Mouse (Mus musculus) hindbrain, embryonic 13.5 days (tissue): ENCODE data around the gene Faap20. TPM values are rescaled to one million over a fixed set of nuclear protein-coding genes. Genes with fewer than 3 reads are reported as not detected.
"Not testable (repeated sequence)": the region's sequence is repeated elsewhere in the genome, so short reads cannot be mapped to it uniquely, and the experiment has no call there.

Source experiments
- ATAC-seq: fragments of 200-750 bp; cut with Nextera tagmentation; 2 replicates; pipeline ENCODE4 v1.8.0; 2017; ENCODE audit warnings: moderate TSS enrichment; ENCODE audit not compliant: low FRiP score
- H3K27ac ChIP-seq: fragments of 300-500 bp; sonication (generic); 2 replicates; pipeline ENCODE4 v1.5.1; 2015; ENCODE audit warnings: inconsistent platforms, mild to moderate bottlenecking, moderate library complexity
- H3K27me3 ChIP-seq: fragments of 300-500 bp; sonication (generic); 2 replicates; pipeline ENCODE4 v1.6.1; 2015; ENCODE audit warnings: mild to moderate bottlenecking, inconsistent platforms
- H3K36me3 ChIP-seq: fragments of 300-500 bp; sonication (generic); 2 replicates; pipeline ENCODE4 v1.6.1; 2015; ENCODE audit warnings: mild to moderate bottlenecking, inconsistent platforms
- H3K4me1 ChIP-seq: fragments of 300-500 bp; sonication (generic); replicated peaks from 2 replicates; pipeline ENCODE4 v1.6.1; 2015; ENCODE audit warnings: inconsistent platforms
- H3K4me2 ChIP-seq: fragments of 300-500 bp; sonication (generic); 2 replicates; pipeline ENCODE4 v1.6.1; 2015; ENCODE audit warnings: inconsistent platforms, mild to moderate bottlenecking, moderate library complexity
- H3K4me3 ChIP-seq: fragments of 300-500 bp; sonication (generic); 2 replicates; pipeline ENCODE4 v1.5.1; 2015; ENCODE audit warnings: mild to moderate bottlenecking, inconsistent platforms
- H3K9ac ChIP-seq: fragments of 300-500 bp; sonication (generic); 2 replicates; pipeline ENCODE4 v1.6.1; 2015; ENCODE audit warnings: mild to moderate bottlenecking, inconsistent platforms
- H3K9me3 ChIP-seq: fragments of 300-500 bp; sonication (generic); 2 replicates; pipeline ENCODE4 v1.6.1; 2016; ENCODE audit warnings: inconsistent platforms
- WGBS: fragments of 180-500 bp; shearing (Covaris S2); methylation state at CpG from one replicate; pipeline ENCODE4 v1.1.7; 2015; 5-methylcytosine and 5-hydroxymethylcytosine counted together
- polyA plus RNA-seq: library from polyadenylated mRNA; unstranded; fragments of >200 nt; fragmentation: Nextera tagmentation; extraction: Ambion mirVana; gene quantifications from 2 replicates; pipeline ENCODE4 v1.2.1, GENCODE M21; 2015

Gene Faap20
- polyA plus RNA-seq, 1 experiment from 2014 or later = 78.8 TPM

DNA sequence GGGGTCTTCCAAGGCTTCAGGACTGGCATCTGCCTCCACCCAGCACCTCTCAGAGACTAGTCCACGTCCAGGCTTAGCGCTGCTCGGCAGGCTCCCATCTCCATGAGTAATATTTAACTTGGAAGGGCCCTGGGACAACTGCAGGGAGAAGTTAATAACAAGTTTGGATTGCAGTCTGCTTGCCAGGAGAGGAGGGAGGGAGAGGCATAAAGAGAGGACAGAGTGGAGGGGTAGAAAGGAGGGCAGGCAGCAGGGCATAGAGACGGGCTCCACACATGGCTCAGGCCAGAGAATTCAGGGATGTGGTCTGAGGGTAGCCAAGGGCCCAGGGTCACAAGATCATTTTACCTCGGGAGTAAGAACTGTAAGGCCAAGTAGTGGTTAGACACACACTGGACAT is 11.3 kb upstream of the Faap20 start:
- Histone ChIP-seq H3K27me3 (no peaks in the 10 kb centered on the region), H3K4me3 (no peak overlapping the region), H3K27ac (no peak overlapping the region), H3K4me2 (no peak overlapping the region), H3K9ac (no peak overlapping the region), H3K4me1 (peaks cover 41% of the 10 kb centered on the region), H3K36me3 (no peaks in the 10 kb centered on the region), H3K9me3 (no peaks in the 10 kb centered on the region)
- WGBS = 60% methylated on average over 5 of the region's 5 CpGs
- no peak for ATAC-seq

DNA sequence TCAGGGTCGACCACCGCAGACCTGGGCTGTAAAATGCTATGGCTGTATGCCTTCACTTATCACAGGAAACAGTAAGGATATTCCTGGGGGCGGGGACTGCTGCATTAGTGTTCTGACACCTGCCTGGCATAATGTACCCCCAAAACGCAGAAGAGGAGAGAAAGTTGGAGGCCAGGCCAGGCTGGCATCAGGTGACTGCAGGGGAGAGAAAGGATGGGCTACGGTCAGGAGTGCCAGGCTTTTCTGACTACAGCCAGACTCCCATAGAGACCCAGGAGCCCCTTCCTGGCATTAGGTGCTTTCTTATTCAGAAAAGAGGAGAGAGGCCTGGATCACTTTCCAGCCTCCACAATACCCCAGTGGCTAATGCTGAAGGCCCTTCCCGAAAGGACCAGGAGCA is 10.1 kb upstream of the Faap20 start:
- ATAC-seq = no peak

DNA sequence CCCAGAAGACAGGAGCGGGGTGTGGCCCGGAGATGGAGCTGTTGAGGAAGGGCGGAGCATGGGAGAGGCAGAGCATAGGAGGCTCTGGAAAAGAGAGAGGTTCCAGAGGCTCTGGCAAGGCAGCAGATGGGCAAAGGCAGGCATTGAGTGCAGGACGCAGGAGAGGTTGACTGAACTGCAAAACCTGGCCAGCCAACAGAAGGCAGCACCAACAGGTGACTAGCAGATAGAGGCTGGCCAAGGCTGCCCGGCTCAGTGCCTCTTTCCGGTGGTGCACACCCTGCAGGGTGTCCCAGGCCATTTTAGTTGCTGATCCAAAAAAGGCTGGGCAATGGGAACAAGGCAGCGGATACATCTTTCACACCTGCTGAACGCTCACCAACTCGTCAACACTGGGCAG is 7.8 kb upstream of the Faap20 start:
- no peaks in the 10 kb centered on the region for H3K36me3 ChIP-seq
- no peaks in the 10 kb centered on the region for H3K27me3 ChIP-seq
- no peak overlapping the region for H3K4me3 ChIP-seq
- no peak for ATAC-seq
- H3K9me3 ChIP-seq = no peaks in the 10 kb centered on the region
- H3K4me2 ChIP-seq = no peak overlapping the region
- peaks cover 12% of the 10 kb centered on the region for H3K4me1 ChIP-seq
- no peak overlapping the region for H3K9ac ChIP-seq
- no peak overlapping the region for H3K27ac ChIP-seq
- WGBS = 80% methylated on average over 9 of the region's 9 CpGs

More for the DNA sequence above, 10.1 kb upstream of the Faap20 start:
- Histone ChIP-seq H3K4me3 (no peak overlapping the region), H3K4me2 (no peak overlapping the region), H3K27me3 (no peaks in the 10 kb centered on the region), H3K9ac (no peak overlapping the region; the same call in 1 of the 2 replicates), H3K27ac (no peak overlapping the region), H3K36me3 (no peaks in the 10 kb centered on the region), H3K9me3 (no peaks in the 10 kb centered on the region), H3K4me1 (peaks cover 28% of the 10 kb centered on the region)
- 64% methylated on average over 6 of the region's 6 CpGs for WGBS

DNA sequence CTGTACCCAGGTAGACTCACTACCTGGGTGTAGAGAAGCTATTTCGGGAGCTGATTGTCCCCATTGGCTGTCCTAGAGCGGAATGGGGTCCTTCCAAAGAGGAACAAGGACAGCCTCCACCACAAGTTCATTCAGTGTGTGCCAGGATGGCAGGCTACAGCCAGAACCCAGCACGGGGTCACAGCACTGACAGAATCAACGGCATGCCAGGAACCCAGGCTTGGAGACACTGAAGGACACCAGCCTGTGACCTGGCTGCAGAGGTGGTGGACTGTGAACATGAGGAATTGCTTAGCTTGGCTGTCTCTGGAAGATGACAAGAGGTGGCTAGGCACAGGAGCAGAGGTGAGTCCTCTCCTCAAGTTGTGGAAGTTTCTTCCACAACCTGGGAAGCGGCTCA is 7.3 kb upstream of the Faap20 start:
- WGBS = 92% methylated on average over 5 of the region's 5 CpGs
- H3K9ac ChIP-seq = no peak overlapping the region
- no peak for ATAC-seq

DNA sequence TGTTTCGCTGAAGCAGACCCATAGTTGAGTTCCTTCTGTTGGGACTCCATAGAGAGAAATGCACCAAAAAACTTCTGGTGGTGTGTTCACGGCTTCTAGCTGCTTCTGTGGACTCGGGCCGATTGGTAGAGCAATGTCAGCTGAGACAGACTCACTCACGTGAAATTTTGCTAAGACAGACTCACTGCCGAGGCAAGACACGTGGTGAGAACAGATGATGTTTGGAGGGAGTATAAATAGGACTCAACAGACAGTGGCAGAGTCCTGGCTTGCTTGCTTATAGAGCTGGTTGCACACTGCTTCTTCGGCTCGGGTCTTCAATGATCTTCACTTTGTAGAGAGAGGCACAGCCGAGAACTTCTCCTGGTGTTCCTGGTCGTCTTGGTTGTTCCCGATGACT is 6.4 kb upstream of the Faap20 start:
- peaks cover 10% of the 10 kb centered on the region for H3K4me1 ChIP-seq
- H3K9ac ChIP-seq = no peak overlapping the region
- no peaks in the 10 kb centered on the region for H3K9me3 ChIP-seq
- H3K27ac ChIP-seq = no peak overlapping the region
- no peaks in the 10 kb centered on the region for H3K27me3 ChIP-seq
- no peak overlapping the region for H3K4me2 ChIP-seq
- no peaks in the 10 kb centered on the region for H3K36me3 ChIP-seq
- no peak for ATAC-seq
- 92% methylated on average over 12 of the region's 12 CpGs for WGBS
- no peak overlapping the region for H3K4me3 ChIP-seq

More for the DNA sequence above, 7.3 kb upstream of the Faap20 start:
- Histone ChIP-seq H3K9me3 (no peaks in the 10 kb centered on the region), H3K36me3 (no peaks in the 10 kb centered on the region), H3K27ac (no peak overlapping the region), H3K4me3 (no peak overlapping the region), H3K4me1 (peaks cover 10% of the 10 kb centered on the region), H3K4me2 (no peak overlapping the region), H3K27me3 (no peaks in the 10 kb centered on the region)

DNA sequence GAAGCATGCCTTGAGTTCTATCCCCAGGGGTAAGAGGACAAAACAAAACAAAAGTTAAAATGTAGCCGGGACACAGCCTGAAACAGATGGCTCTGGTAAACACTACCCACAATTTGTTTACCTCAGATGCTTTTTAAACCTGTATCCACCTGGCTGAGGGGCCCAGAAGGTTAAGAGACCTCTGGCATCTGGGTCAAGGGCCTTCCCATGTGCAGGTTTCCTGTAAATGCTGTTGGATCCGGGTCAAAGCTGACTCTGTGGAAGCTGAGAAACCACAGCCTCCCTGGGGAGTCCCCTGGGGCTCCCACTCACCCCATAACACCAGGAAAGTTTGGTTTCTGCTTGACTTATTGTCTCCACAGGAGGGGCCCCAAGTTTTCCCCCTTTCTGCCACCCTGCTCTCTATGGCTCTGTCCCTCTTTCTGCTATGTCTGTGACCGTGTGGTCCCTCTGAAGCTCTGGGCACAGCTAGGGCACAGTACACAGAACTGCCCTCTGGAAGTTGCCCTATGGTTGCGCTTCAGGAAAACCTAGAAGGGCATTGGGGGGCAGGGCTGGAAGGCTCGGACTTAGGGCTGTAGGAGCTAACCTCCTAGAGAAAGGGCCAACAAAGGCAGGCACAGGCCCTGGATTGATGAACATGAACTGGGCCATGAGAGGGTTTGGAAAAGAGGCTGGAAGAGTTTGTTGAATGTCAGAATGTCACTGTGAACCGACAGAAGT is 3.7 kb upstream of the Faap20 start:
- ATAC-seq = no peak
- Histone ChIP-seq H3K27me3 (no peaks in the 10 kb centered on the region), H3K4me2 (no peak overlapping the region), H3K9ac (no peak overlapping the region), H3K4me3 (no peak overlapping the region), H3K36me3 (no peaks in the 10 kb centered on the region), H3K4me1 (peaks cover 20% of the 10 kb centered on the region), H3K27ac (no peak overlapping the region), H3K9me3 (no peaks in the 10 kb centered on the region)
- 68% methylated on average over 6 of the region's 6 CpGs for WGBS

DNA sequence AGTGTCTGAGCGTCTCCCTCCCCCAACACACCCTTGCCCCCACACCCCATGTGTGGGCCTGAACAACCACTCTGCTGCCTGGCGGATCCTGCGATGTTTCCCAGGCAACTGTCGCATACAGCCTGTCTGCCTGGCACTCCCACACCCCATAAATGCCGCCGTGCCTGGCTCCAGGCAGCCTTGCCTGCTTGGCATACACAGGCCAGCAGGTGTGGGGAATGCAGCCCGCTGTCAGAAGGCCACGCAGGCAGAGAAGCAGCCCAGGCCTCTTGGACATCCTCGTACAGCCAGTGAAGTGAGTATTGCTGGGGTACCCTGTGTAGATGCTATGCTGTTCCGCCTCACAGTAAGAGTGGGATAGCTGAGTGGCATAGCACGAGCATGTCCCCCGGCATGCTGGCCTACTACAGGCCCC is 2.9 kb upstream of the Faap20 start:
- H3K9me3 ChIP-seq = no peaks in the 10 kb centered on the region
- H3K27ac ChIP-seq = peak overlapping the region; percentile 40; the same call in 1 of the 2 replicates
- ATAC-seq = no peak; the same call in 1 of the 2 replicates
- H3K9ac ChIP-seq = peak overlapping the region; percentile 43
- H3K36me3 ChIP-seq = no peaks in the 10 kb centered on the region
- WGBS = 70% methylated on average over 12 of the region's 12 CpGs
- no peak overlapping the region for H3K4me3 ChIP-seq
- no peaks in the 10 kb centered on the region for H3K27me3 ChIP-seq
- no peak overlapping the region for H3K4me2 ChIP-seq
- H3K4me1 ChIP-seq = peaks cover 28% of the 10 kb centered on the region

DNA sequence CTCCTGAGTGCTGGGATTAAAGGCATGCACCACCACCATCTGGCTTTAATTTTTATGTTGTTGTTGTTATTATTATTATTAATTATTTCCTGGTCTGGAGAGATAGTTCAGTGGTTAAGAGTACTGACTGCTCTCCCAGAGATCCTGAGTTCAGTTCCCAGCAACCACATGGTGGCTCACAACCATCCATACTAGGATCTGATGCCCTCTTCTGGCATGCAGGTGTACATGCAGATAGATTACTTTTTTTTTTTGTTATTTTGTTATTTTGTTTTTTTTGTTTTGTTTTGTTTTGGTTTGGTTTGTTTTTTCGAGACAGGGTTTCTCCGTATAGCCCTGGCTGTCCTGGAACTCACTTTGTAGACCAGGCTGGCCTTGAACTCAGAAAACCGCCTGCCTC is 1.5 kb upstream of the Faap20 start:
- not testable (repeated sequence) for ATAC-seq, H3K9me3 ChIP-seq, H3K27ac ChIP-seq, H3K4me3 ChIP-seq, H3K36me3 ChIP-seq, H3K4me2 ChIP-seq, H3K9ac ChIP-seq, H3K27me3 ChIP-seq
- H3K4me1 ChIP-seq = peaks cover 42% of the 10 kb centered on the region
- WGBS = 94% methylated on average over 3 of the region's 3 CpGs

DNA sequence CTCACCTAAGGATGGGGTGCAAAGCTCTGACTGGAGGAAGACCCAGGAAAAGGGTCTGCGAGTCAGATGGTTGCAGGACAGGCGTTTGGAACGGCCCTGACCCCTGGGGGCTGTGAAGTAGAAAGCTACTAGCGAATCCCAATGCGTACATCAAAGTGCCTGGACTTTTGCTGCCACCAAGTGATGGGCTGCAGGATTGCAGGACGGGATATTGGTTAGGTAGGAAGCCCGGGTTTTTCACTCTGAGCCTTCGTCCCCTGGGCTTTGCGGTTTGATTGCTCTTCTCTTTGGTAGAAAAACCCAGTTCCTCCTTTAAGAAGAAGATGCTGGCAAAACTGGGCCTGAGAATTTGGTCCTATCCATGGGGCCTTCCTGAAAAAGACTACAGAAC is 350 bp upstream of the Faap20 start:
- peaks cover 53% of the 10 kb centered on the region for H3K4me1 ChIP-seq
- ATAC-seq = peak; percentile 71
- H3K9ac ChIP-seq = peak overlapping the region; percentile 90
- H3K9me3 ChIP-seq = no peaks in the 10 kb centered on the region
- H3K27ac ChIP-seq = peak overlapping the region; percentile 99
- H3K36me3 ChIP-seq = peaks cover 7% of the 10 kb centered on the region
- H3K4me3 ChIP-seq = peak overlapping the region; percentile 62
- H3K27me3 ChIP-seq = no peaks in the 10 kb centered on the region
- H3K4me2 ChIP-seq = peak overlapping the region; percentile 91
- 0% methylated on average over 9 of the region's 9 CpGs for WGBS

DNA sequence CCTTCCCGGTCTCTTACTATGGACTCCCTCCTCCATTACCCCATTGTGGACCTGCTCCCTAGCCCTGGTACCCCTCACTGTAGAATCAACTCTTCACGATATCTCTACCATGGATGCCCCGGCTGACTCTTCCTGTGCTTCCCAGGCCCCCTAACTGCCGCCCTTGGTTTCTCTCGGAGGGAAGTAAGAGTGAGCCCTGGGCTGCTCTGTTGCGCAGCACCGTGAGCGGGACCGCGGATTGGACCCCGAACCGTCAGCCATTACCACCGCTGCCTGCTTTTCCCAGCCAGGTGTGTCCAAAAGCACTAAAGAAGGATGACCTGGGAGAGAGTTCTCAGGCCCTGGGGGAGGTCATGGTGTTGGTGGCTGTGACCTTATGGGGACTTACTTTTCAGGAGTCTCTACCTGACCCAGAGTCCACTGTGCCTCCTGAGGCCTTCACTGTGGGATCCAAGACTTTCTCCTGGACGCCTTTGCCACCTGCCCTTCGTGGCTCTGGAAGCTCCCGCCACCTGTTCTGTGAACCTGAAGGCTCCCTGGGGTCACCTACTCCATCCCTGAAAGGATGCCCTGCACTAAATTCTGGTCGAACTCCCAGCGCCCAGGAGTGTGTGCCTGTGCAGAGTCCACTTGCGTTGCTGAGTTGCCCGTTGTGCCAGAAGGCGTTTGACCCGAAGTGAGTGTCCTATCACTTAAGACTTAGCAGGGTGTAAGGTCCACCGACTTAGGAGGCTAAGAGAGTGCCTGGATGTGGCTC is 937 bp downstream of the Faap20 start:
- H3K36me3 ChIP-seq = peaks cover 7% of the 10 kb centered on the region
- H3K9me3 ChIP-seq = no peaks in the 10 kb centered on the region
- WGBS = 11% methylated on average over 23 of the region's 23 CpGs
- peak overlapping the region; percentile 62 for H3K4me3 ChIP-seq
- no peaks in the 10 kb centered on the region for H3K27me3 ChIP-seq
- peak overlapping the region; percentile 90 for H3K9ac ChIP-seq
- H3K4me2 ChIP-seq = peak overlapping the region; percentile 91
- peak overlapping the region; percentile 99 for H3K27ac ChIP-seq
- ATAC-seq = peak; percentile 29
- H3K4me1 ChIP-seq = peaks cover 53% of the 10 kb centered on the region

DNA sequence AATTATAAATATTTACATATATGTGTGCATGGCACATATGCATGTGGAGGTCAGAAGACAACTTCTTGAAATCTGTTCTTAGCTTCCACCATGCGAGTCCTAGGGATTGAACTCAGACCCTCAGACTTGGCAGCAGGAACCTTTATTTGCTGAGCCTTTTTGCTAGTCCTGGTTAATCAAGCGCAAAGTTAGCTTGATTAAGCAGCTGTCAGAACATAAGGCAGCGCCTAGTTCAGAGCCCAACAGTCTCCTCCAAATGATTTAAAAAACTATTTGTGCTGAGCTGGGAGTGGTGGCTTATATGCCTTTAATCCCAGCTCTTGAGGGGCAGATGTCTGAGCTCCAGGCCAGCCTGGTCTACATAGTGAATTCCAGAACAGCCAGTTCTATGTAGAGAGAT is 1.5 kb downstream of the Faap20 start:
- 68% methylated on average over 3 of the region's 3 CpGs for WGBS
- no peak for ATAC-seq
- no peaks in the 10 kb centered on the region for H3K9me3 ChIP-seq
- H3K4me3 ChIP-seq = peak overlapping the region; percentile 62
- peaks cover 49% of the 10 kb centered on the region for H3K4me1 ChIP-seq
- peak overlapping the region; percentile 62; the same call in 1 of the 2 replicates for H3K9ac ChIP-seq
- peak overlapping the region; percentile 91 for H3K4me2 ChIP-seq
- no peaks in the 10 kb centered on the region for H3K27me3 ChIP-seq
- peak overlapping the region; percentile 5; the same call in 1 of the 2 replicates for H3K27ac ChIP-seq
- H3K36me3 ChIP-seq = peaks cover 10% of the 10 kb centered on the region

DNA sequence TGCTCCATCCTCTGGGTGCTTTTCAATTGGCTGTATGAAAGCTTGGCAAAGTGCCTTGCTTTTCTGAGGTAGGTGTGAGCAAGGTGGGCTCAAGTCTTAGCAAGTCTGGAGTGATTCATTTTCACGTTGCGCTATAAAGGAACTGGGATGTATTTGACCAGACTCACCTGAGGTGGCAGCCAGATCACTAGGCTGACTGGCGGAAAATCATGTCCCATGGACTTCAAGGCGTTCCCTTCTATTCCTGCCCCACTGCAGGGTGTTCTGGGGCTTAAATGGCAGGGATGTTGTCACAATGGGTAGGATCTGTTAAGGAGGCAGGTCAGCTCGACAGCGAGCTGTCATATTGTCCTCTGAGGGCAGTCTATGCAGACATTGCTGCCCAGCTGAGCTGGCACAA is 2.7 kb downstream of the Faap20 start:
- Histone ChIP-seq H3K4me3 (no peak overlapping the region), H3K27me3 (no peaks in the 10 kb centered on the region), H3K4me1 (peaks cover 43% of the 10 kb centered on the region), H3K9me3 (no peaks in the 10 kb centered on the region), H3K4me2 (peak overlapping the region; percentile 91; the same call in 1 of the 2 replicates), H3K27ac (no peak overlapping the region), H3K9ac (peak overlapping the region; percentile 62; the same call in 1 of the 2 replicates), H3K36me3 (peaks cover 19% of the 10 kb centered on the region)
- 84% methylated on average over 6 of the region's 6 CpGs for WGBS
- no peak for ATAC-seq
